Comparison of ENCODE assay signal across 8 mouse cellular contexts in genomic region chr1:194976164-194976516, GRCm38 (mm10). TPM values are rescaled to one million over a fixed set of nuclear protein-coding genes. Genes with fewer than 3 reads are reported as not detected.
DNase-seq lines count a peak whose midpoint lies in the region; ATAC-seq and TF ChIP-seq lines count a peak whose summit lies in the region.

No protein-coding gene starts in this region.

- peak overlapping the region; percentile 46 for H3K4me3 ChIP-seq in C2C12 (ENCODE audit: insufficient read depth, poor library complexity, severe bottlenecking)
- peak overlapping the region; percentile 82 for H3K4me3 ChIP-seq in embryonic fibroblast, embryonic 13.5 days (ENCODE audit: insufficient read depth, low read length)
- H3K4me3 ChIP-seq in heart, embryonic 10.5 days, result peak overlapping the region; percentile 76
- H3K4me3 ChIP-seq in kidney, embryonic 14.5 days (ENCODE audit: low read length), result peak overlapping the region; percentile 62
- H3K4me3 ChIP-seq in limb, embryonic 14.5 days (replicated peaks; ENCODE audit: low read length), result peak overlapping the region; percentile 64
- peak overlapping the region; percentile 67 for H3K4me3 ChIP-seq in midbrain, postnatal 0 days (ENCODE audit: low read depth, low read length)

- peaks cover 4% of the 10 kb centered on the region; the same call in 1 of the 2 replicates for H3K4me1 ChIP-seq in embryonic fibroblast, embryonic 13.5 days (ENCODE audit: control insufficient read depth, insufficient read depth, low read length)
- peaks cover 30% of the 10 kb centered on the region for H3K4me1 ChIP-seq in heart, embryonic 10.5 days
- H3K4me1 ChIP-seq in kidney, embryonic 14.5 days (ENCODE audit: control insufficient read depth, insufficient read depth, low read length), result peaks cover 6% of the 10 kb centered on the region; the same call in 1 of the 2 replicates
- peaks cover 5% of the 10 kb centered on the region; the same call in 1 of the 2 replicates for H3K4me1 ChIP-seq in limb, embryonic 14.5 days (ENCODE audit: control insufficient read depth, insufficient read depth, low read length)
- peaks cover 18% of the 10 kb centered on the region; the same call in 1 of the 2 replicates for H3K4me1 ChIP-seq in midbrain, postnatal 0 days (ENCODE audit: insufficient read depth, low read length)

- H3K9me3 ChIP-seq in heart, embryonic 10.5 days, result no peaks in the 10 kb centered on the region
- no peaks in the 10 kb centered on the region for H3K9me3 ChIP-seq in kidney, embryonic 14.5 days (ENCODE audit: control insufficient read depth, low read length)
- H3K9me3 ChIP-seq in limb, embryonic 14.5 days (ENCODE audit: control insufficient read depth, low read length), result no peaks in the 10 kb centered on the region
- H3K9me3 ChIP-seq in midbrain, postnatal 0 days (ENCODE audit: low read length), result no peaks in the 10 kb centered on the region

- peak; percentile 95 for TF ChIP-seq CTCF in C2C12 (IDR thresholded peaks at IDR 0.05; ENCODE audit: control insufficient read depth, insufficient read depth, insufficient read length)
- TF ChIP-seq CTCF in embryonic fibroblast, embryonic 13.5 days (IDR thresholded peaks at IDR 0.05; ENCODE audit: borderline replicate concordance, insufficient read depth, low read length), result peak; percentile 77
- TF ChIP-seq CTCF in midbrain, postnatal 0 days (IDR thresholded peaks at IDR 0.05), result peak; percentile 79

- peak overlapping the region; percentile 94 for H3K4me2 ChIP-seq in kidney, embryonic 14.5 days (replicated peaks; ENCODE audit: low read depth, low read length)
- peak overlapping the region; percentile 92 for H3K4me2 ChIP-seq in limb, embryonic 14.5 days (replicated peaks; ENCODE audit: low read depth, low read length, severe bottlenecking)
- H3K4me2 ChIP-seq in midbrain, postnatal 0 days (ENCODE audit: low read depth, low read length, poor library complexity, severe bottlenecking), result peak overlapping the region; percentile 61

- under 1% methylated on average over 42 of the region's 42 CpGs for WGBS in heart, embryonic 10.5 days
- under 1% methylated on average over 40 of the region's 42 CpGs for WGBS in kidney, embryonic 14.5 days
- WGBS in limb, embryonic 14.5 days, result 0% methylated on average over 27 of the region's 42 CpGs
- under 1% methylated on average over 36 of the region's 42 CpGs for WGBS in midbrain, postnatal 0 days

- peak; percentile 96 for DNase-seq in brain, adult 2 months (ENCODE audit: low read depth, low spot score)
- DNase-seq in heart, embryonic 10.5 days (ENCODE audit: low spot score), result peak; percentile 89
- peak; percentile 76 for DNase-seq in limb, embryonic 14.5 days (ENCODE audit: low spot score)
- DNase-seq in midbrain, postnatal 0 days (ENCODE audit: low spot score), result peak; percentile 86
- peak; percentile 86 to 91 for DNase-seq in spleen, postnatal 10 days (ENCODE audit: low spot score in 2 of 2)

- H3K79me3 ChIP-seq in C2C12 (ENCODE audit: low read depth), result peaks cover 10% of the 10 kb centered on the region

- H3K27me3 ChIP-seq in C2C12 (ENCODE audit: control insufficient read depth, insufficient read depth, insufficient read length), result no peaks in the 10 kb centered on the region
- no peaks in the 10 kb centered on the region for H3K27me3 ChIP-seq in heart, embryonic 10.5 days (ENCODE audit: insufficient read depth, poor library complexity, severe bottlenecking)
- no peaks in the 10 kb centered on the region for H3K27me3 ChIP-seq in kidney, embryonic 14.5 days (ENCODE audit: control insufficient read depth, insufficient read depth, low read length)
- peaks cover 5% of the 10 kb centered on the region; the same call in 1 of the 2 replicates for H3K27me3 ChIP-seq in limb, embryonic 14.5 days (ENCODE audit: control insufficient read depth, insufficient read depth, low read length)
- no peaks in the 10 kb centered on the region for H3K27me3 ChIP-seq in midbrain, postnatal 0 days (ENCODE audit: insufficient read depth, low read length)

- ATAC-seq in kidney, embryonic 14.5 days (ENCODE audit: low FRiP score, low TSS enrichment), result peak; percentile 95
- ATAC-seq in limb, embryonic 14.5 days (ENCODE audit: low FRiP score, low read depth), result peak; percentile 93
- ATAC-seq in midbrain, postnatal 0 days (ENCODE audit: low FRiP score), result peak; percentile 86

- H3K27ac ChIP-seq in embryonic fibroblast, embryonic 13.5 days (ENCODE audit: insufficient read depth, low read length), result no peak overlapping the region
- peak overlapping the region; percentile 88 for H3K27ac ChIP-seq in heart, embryonic 10.5 days
- H3K27ac ChIP-seq in kidney, embryonic 14.5 days (ENCODE audit: low read depth, low read length), result peak overlapping the region; percentile 56; the same call in 1 of the 2 replicates
- H3K27ac ChIP-seq in limb, embryonic 14.5 days (replicated peaks; ENCODE audit: low read depth, low read length), result no peak overlapping the region
- peak overlapping the region; percentile 78 for H3K27ac ChIP-seq in midbrain, postnatal 0 days (ENCODE audit: low read depth, low read length)

- TF ChIP-seq POLR2A in embryonic fibroblast, embryonic 13.5 days (IDR thresholded peaks at IDR 0.05; ENCODE audit: low read depth, low read length), result peak; percentile 66
- TF ChIP-seq POLR2A in limb, embryonic 14.5 days (IDR thresholded peaks at IDR 0.05; ENCODE audit: borderline replicate concordance, extremely low read depth, insufficient read depth, insufficient read length), result no peak

- H3ac ChIP-seq in C2C12 (ENCODE audit: control insufficient read depth, insufficient read length, low read depth), result peak overlapping the region; percentile 83

- H3K79me2 ChIP-seq in C2C12 (ENCODE audit: control insufficient read depth, insufficient read depth), result peaks cover 44% of the 10 kb centered on the region

- H3K9ac ChIP-seq in kidney, embryonic 14.5 days (ENCODE audit: low read depth, low read length), result peak overlapping the region; percentile 68
- H3K9ac ChIP-seq in limb, embryonic 14.5 days (ENCODE audit: low read depth, low read length, severe bottlenecking), result peak overlapping the region; percentile 66
- H3K9ac ChIP-seq in midbrain, postnatal 0 days (replicated peaks; ENCODE audit: low read length, poor library complexity, severe bottlenecking), result peak overlapping the region; percentile 67

- H3K36me3 ChIP-seq in C2C12 (ENCODE audit: control insufficient read depth, insufficient read depth), result no peaks in the 10 kb centered on the region
- no peaks in the 10 kb centered on the region for H3K36me3 ChIP-seq in heart, embryonic 10.5 days
- no peaks in the 10 kb centered on the region for H3K36me3 ChIP-seq in kidney, embryonic 14.5 days (ENCODE audit: control insufficient read depth, insufficient read depth, low read length)
- H3K36me3 ChIP-seq in limb, embryonic 14.5 days (ENCODE audit: control insufficient read depth, insufficient read depth, low read length), result no peaks in the 10 kb centered on the region
- H3K36me3 ChIP-seq in midbrain, postnatal 0 days (ENCODE audit: insufficient read depth, low read length), result no peaks in the 10 kb centered on the region

TF ChIP-seq in C2C12, 6 proteins besides CTCF, POLR2A, EP300 and RAD21:
- TF ChIP-seq MAX (IDR thresholded peaks at IDR 0.05) (peak; percentile 16), MYOG (IDR thresholded peaks at IDR 0.05; ENCODE audit: control insufficient read depth, extremely low read depth, insufficient read length) (no peak)

RNA-seq across cellular contexts. Expression of gene Cd34, which starts 37.5 kb away (rescaled TPM):
- 6.7 TPM for polyA plus RNA-seq in C2C12 (2012; fragmentation: generic; extraction: Trizol)
- polyA plus RNA-seq in embryonic fibroblast, embryonic 13.5 days (2011; ENCODE audit: insufficient read length, low read depth, missing spikeins), result 7.1 and 7.8 TPM in 2 replicates
- polyA plus RNA-seq in heart, embryonic 10.5 days (2016; fragmentation: Nextera tagmentation; extraction: Ambion mirVana), result 59.9 and 62.6 TPM in 2 replicates
- polyA plus RNA-seq in kidney, embryonic 14.5 days (2014; fragmentation: Nextera tagmentation; extraction: Ambion mirVana), result 70.5 and 90.2 TPM in 2 replicates
- polyA plus RNA-seq in limb, embryonic 14.5 days (2012; rRNA removed), result 72.1 and 80.0 TPM in 2 replicates
- 101 and 108 TPM in 2 replicates for polyA plus RNA-seq in limb, embryonic 14.5 days (2014; fragmentation: Nextera tagmentation; extraction: Ambion mirVana)
- total RNA-seq in midbrain, postnatal 0 days (2014; rRNA removed), result 18.5 and 23.9 TPM in 2 replicates
- 17.6 and 20.3 TPM in 2 replicates for polyA plus RNA-seq in midbrain, postnatal 0 days (2015; fragmentation: Nextera tagmentation; extraction: Ambion mirVana)

Comparison
In these comparisons a context has a peak if more than half of its experiments do, and no peak if none do; other contexts are left out.
1. H3K27ac ChIP-seq: peak in heart, embryonic 10.5 days (single experiment), kidney, embryonic 14.5 days (single experiment) and midbrain, postnatal 0 days (single experiment); none in embryonic fibroblast, embryonic 13.5 days (single experiment) and limb, embryonic 14.5 days (single experiment).
2. Peak in every context shown above with its lines, with median percentiles within 50 percentile points of each other: H3K4me3 ChIP-seq, CTCF ChIP-seq, DNase-seq, ATAC-seq, H3K4me2 ChIP-seq and H3K9ac ChIP-seq.